Mouse (Mus musculus) kidney, adult 10 weeks (tissue): ENCODE results near the gene Olfr395. TPM values are rescaled to one million over a fixed set of nuclear protein-coding genes. Genes with fewer than 3 reads are reported as not detected.

Source experiments
- polyA plus RNA-seq: library from polyadenylated mRNA; stranded (reverse); fragments of 350-450 nt; fragmentation: Illumina TruSeq; extraction: RNeasy Lipid Tissue Mini Kit (QIAGEN cat#74804); gene quantifications from one replicate; pipeline ENCODE4 v1.2.3, GENCODE M21; 2014; ENCODE audit warnings: low read depth, low replicate concordance

Olfr395 gene
- polyA plus RNA-seq = not detected

DNA sequence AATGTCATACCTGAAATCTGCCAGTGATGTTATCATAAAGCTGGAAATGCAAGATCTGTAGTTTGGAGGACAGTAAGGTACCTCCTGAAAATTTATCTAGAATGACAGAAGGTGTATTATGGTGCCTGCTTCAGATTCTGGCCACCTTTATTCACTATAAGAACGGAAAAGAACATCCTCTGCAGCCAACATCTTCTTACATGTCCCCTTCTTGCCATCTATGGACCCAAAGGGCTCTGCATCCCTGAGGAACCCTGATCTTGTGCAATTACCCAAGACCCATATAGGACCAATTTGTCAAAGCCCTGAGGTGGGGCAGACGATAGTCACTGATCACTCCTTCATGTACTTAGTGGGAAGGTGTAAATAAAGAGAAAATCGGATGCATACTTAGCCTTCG is at the start of gene Olfr395:
TSS of gene Olfr395 (minus strand) at position 101 of the 400 bp plus-strand sequence.

DNA sequence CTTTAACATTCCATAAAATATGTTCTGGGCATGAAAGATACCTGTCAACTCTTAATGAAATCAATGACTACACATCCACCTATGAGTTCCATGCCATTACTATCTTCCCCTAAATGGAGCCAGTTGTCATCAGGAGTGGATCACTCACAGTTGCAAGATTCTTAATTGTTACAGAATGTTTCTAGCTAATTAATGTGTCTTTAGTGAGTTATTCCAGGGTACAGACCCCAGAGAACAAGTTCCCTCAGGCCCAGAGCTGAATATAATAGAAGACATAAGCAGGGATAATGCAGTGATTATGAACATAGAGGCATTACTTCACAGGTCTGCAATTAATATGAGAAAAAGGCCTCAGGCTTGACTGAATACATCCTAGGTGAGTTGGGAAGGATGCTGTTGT is 27.3 kb upstream of the Olfr395 start, which contains the start of gene Olfr23:
TSS of gene Olfr23 (plus strand) at position 301 of the 400 bp plus-strand sequence.

DNA sequence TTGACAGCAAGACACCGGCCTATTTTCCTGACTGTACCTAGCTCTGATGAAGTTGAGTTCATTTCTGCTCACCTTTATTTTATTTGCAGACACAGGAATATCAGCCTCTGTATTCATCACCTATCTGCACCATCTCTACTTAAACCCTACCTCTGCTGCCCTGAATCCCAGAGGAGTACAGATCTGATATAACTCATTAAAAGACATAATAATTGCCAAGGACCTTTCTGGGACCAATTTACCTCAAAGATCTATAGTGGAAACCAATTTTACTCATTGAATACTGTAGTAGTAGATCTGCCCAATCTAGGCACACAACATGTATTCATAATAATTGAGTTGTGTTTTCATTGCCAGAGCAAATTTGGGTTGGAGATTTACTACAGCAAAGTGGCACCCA is 18.4 kb downstream of the Olfr395 start, which contains the start of gene Olfr394:
TSS of gene Olfr394 (minus strand) at position 101 of the 400 bp plus-strand sequence.

Other genes starting within 250 kb of the Olfr395 start
- not detected for gene Zfp735, start 220.5 kb downstream of the Olfr395 start, polyA plus RNA-seq
- gene Olfr389, start 128.6 kb downstream of the Olfr395 start, polyA plus RNA-seq = not detected
- not detected for gene Olfr390, start 126.3 kb downstream of the Olfr395 start, polyA plus RNA-seq
- not detected for gene Olfr391-ps, start 106.2 kb downstream of the Olfr395 start, polyA plus RNA-seq
- gene Olfr392, start 92.2 kb downstream of the Olfr395 start, polyA plus RNA-seq = not detected
- gene Olfr393, start 57.8 kb downstream of the Olfr395 start, polyA plus RNA-seq = not detected
- gene Olfr394, start 18.5 kb downstream of the Olfr395 start, polyA plus RNA-seq = not detected
- not detected for gene Olfr23, start 27.4 kb upstream of the Olfr395 start, polyA plus RNA-seq
- gene Olfr397, start 51.5 kb upstream of the Olfr395 start, polyA plus RNA-seq = not detected
- not detected for gene Olfr398, start 81.1 kb upstream of the Olfr395 start, polyA plus RNA-seq
- gene Olfr139, start 147.3 kb upstream of the Olfr395 start, polyA plus RNA-seq = not detected
- not detected for gene Olfr399, start 147.3 kb upstream of the Olfr395 start, polyA plus RNA-seq
- gene Zfp616, start 160.7 kb upstream of the Olfr395 start, polyA plus RNA-seq = not detected
- not detected for gene Olfr401, start 204.4 kb upstream of the Olfr395 start, polyA plus RNA-seq
- gene Olfr402, start 244.2 kb upstream of the Olfr395 start, polyA plus RNA-seq = not detected